Comparison of ENCODE assay signal across 13 mouse cellular contexts in genomic region chr4:65686258-65687005, GRCm38 (mm10).
DNase-seq lines count a peak whose midpoint lies in the region; ATAC-seq lines count a peak whose summit lies in the region.
"Had no signal": no experiment of that assay in that cellular context is flagged by ENCODE, and none has a peak within 500 bp of the region (broad histone marks: within the 10 kb centered on the region; RNA-seq: fewer than 3 reads in every experiment).

No protein-coding gene starts in this region.

- WGBS in embryonic facial prominence, embryonic 14.5 days, result 47% methylated on average over 3 of the region's 3 CpGs
- 33% methylated on average over 3 of the region's 3 CpGs for WGBS in hindbrain, embryonic 10.5 days
- 25% methylated on average over 3 of the region's 3 CpGs for WGBS in midbrain, embryonic 12.5 days
- WGBS in neural tube, embryonic 15.5 days, result 14% methylated on average over 3 of the region's 3 CpGs

- H3K27ac ChIP-seq in embryonic facial prominence, embryonic 14.5 days (replicated peaks; ENCODE audit: low read depth, low read length), result no peak overlapping the region
- H3K27ac ChIP-seq in hindbrain, embryonic 10.5 days, result peak overlapping the region; percentile 72
- H3K27ac ChIP-seq in midbrain, embryonic 12.5 days (replicated peaks), result peak overlapping the region; percentile 52; the same call in 1 of the 2 replicates
- 0 out of 2 replicates have a peak overlapping the region, but pooled peaks have one; percentile 37 for H3K27ac ChIP-seq in neural tube, embryonic 15.5 days (replicated peaks)
- H3K27ac ChIP-seq: limb, embryonic 13.5 days; stomach, embryonic 15.5 days had no signal

- H3K9me3 ChIP-seq in embryonic facial prominence, embryonic 14.5 days (ENCODE audit: control insufficient read depth, low read length), result no peaks in the 10 kb centered on the region
- no peaks in the 10 kb centered on the region for H3K9me3 ChIP-seq in hindbrain, embryonic 10.5 days
- H3K9me3 ChIP-seq in midbrain, embryonic 12.5 days, result no peaks in the 10 kb centered on the region
- H3K9me3 ChIP-seq in neural tube, embryonic 15.5 days (replicated peaks), result no peaks in the 10 kb centered on the region
- H3K9me3 ChIP-seq: limb, embryonic 13.5 days; stomach, embryonic 15.5 days had no signal

- ATAC-seq in embryonic facial prominence, embryonic 14.5 days (ENCODE audit: low read depth), result peak; percentile 53
- ATAC-seq in midbrain, embryonic 12.5 days (ENCODE audit: low FRiP score, low read depth), result peak; percentile 88
- ATAC-seq in neural tube, embryonic 15.5 days (ENCODE audit: low FRiP score), result peak; percentile 80
- ATAC-seq: CD4-positive, CD25-positive, alpha-beta regulatory T cell, adult 4 months had no signal

- H3K9ac ChIP-seq in embryonic facial prominence, embryonic 14.5 days (ENCODE audit: low read depth, low read length), result no peak overlapping the region
- no peak overlapping the region for H3K9ac ChIP-seq in midbrain, embryonic 12.5 days (replicated peaks)
- H3K9ac ChIP-seq in neural tube, embryonic 15.5 days (replicated peaks), result no peak overlapping the region
- H3K9ac ChIP-seq: limb, embryonic 13.5 days; stomach, embryonic 15.5 days had no signal

- H3K4me3 ChIP-seq in embryonic facial prominence, embryonic 14.5 days (ENCODE audit: low read depth, low read length), result no peak overlapping the region
- no peak overlapping the region for H3K4me3 ChIP-seq in hindbrain, embryonic 10.5 days
- H3K4me3 ChIP-seq in midbrain, embryonic 12.5 days, result no peak overlapping the region
- no peak overlapping the region for H3K4me3 ChIP-seq in neural tube, embryonic 15.5 days (replicated peaks)
- H3K4me3 ChIP-seq: limb, embryonic 13.5 days; stomach, embryonic 15.5 days had no signal

- no peaks in the 10 kb centered on the region for H3K27me3 ChIP-seq in embryonic facial prominence, embryonic 14.5 days (replicated peaks; ENCODE audit: control insufficient read depth, insufficient read depth, low read length)
- H3K27me3 ChIP-seq in hindbrain, embryonic 10.5 days (ENCODE audit: insufficient read depth, poor library complexity, severe bottlenecking), result no peaks in the 10 kb centered on the region
- no peaks in the 10 kb centered on the region for H3K27me3 ChIP-seq in midbrain, embryonic 12.5 days
- no peaks in the 10 kb centered on the region for H3K27me3 ChIP-seq in neural tube, embryonic 15.5 days (replicated peaks)
- H3K27me3 ChIP-seq: limb, embryonic 13.5 days; stomach, embryonic 15.5 days had no signal

- DNase-seq in embryonic facial prominence, embryonic 14.5 days (ENCODE audit: low spot score), result peak; percentile 23
- peak; percentile 9 for DNase-seq in hindbrain, embryonic 10.5 days (ENCODE audit: low spot score)
- no peak for DNase-seq in thymus, postnatal 10 days (ENCODE audit: low spot score in 2 of 2)
- no peak for DNase-seq in urinary bladder, postnatal 14 days (ENCODE audit: low spot score)
- no peak for DNase-seq in frontal cortex, postnatal 14 days (ENCODE audit: low spot score in 2 of 2)
- DNase-seq: cerebellum, postnatal 10 days; lung, adult 18-20 months; thymus, postnatal 36 days had no signal

- H3K4me2 ChIP-seq in embryonic facial prominence, embryonic 14.5 days (ENCODE audit: low read depth, low read length), result no peak overlapping the region
- no peak overlapping the region for H3K4me2 ChIP-seq in midbrain, embryonic 12.5 days (replicated peaks)
- H3K4me2 ChIP-seq in neural tube, embryonic 15.5 days, result no peak overlapping the region
- H3K4me2 ChIP-seq: limb, embryonic 13.5 days; stomach, embryonic 15.5 days had no signal

- no peaks in the 10 kb centered on the region for H3K36me3 ChIP-seq in embryonic facial prominence, embryonic 14.5 days (ENCODE audit: control insufficient read depth, insufficient read depth, low read length)
- no peaks in the 10 kb centered on the region for H3K36me3 ChIP-seq in hindbrain, embryonic 10.5 days
- H3K36me3 ChIP-seq in midbrain, embryonic 12.5 days, result no peaks in the 10 kb centered on the region
- H3K36me3 ChIP-seq in neural tube, embryonic 15.5 days, result no peaks in the 10 kb centered on the region
- H3K36me3 ChIP-seq: limb, embryonic 13.5 days; stomach, embryonic 15.5 days had no signal

- no peaks in the 10 kb centered on the region for H3K4me1 ChIP-seq in embryonic facial prominence, embryonic 14.5 days (ENCODE audit: control insufficient read depth, insufficient read depth, low read length)
- H3K4me1 ChIP-seq in hindbrain, embryonic 10.5 days (replicated peaks), result peaks cover 13% of the 10 kb centered on the region
- peaks cover 22% of the 10 kb centered on the region for H3K4me1 ChIP-seq in midbrain, embryonic 12.5 days
- no peaks in the 10 kb centered on the region for H3K4me1 ChIP-seq in neural tube, embryonic 15.5 days
- H3K4me1 ChIP-seq: limb, embryonic 13.5 days; stomach, embryonic 15.5 days had no signal

Comparison
In these comparisons a context has a peak if more than half of its experiments do, and no peak if none do; other contexts are left out.
1. DNase-seq: peak in embryonic facial prominence, embryonic 14.5 days (single experiment) and hindbrain, embryonic 10.5 days (single experiment); none in thymus, postnatal 10 days (0 of 2), urinary bladder, postnatal 14 days (single experiment) and frontal cortex, postnatal 14 days (0 of 2).
2. Peak in every context shown above with its lines, with median percentiles within 50 percentile points of each other: ATAC-seq.